Mouse (Mus musculus) stomach, postnatal 0 days (tissue): ENCODE data around the gene Lrrc8e. TPM values are rescaled to one million over a fixed set of nuclear protein-coding genes. Genes with fewer than 3 reads are reported as not detected.

Experiments
- ATAC-seq: fragments of 200-750 bp; cut with Nextera tagmentation; 2 replicates; pipeline ENCODE4 v1.8.0; 2017; ENCODE audit not compliant: low FRiP score, low TSS enrichment
- DNase-seq: peaks from one replicate; pipeline ENCODE4 v3.0.0-alpha.2; 2016; ENCODE audit warnings: low spot score
- H3K27ac ChIP-seq: fragments of 300-500 bp; sonication (generic); replicated peaks from 2 replicates; pipeline ENCODE4 v1.5.1; 2014; ENCODE audit warnings: mild to moderate bottlenecking, control low read depth
- H3K27me3 ChIP-seq: fragments of 300-500 bp; sonication (generic); 2 replicates; pipeline ENCODE4 v1.6.1; 2014; ENCODE audit warnings: low read length; ENCODE audit not compliant: control insufficient read depth, insufficient read depth
- H3K36me3 ChIP-seq: fragments of 300-500 bp; sonication (generic); 2 replicates; pipeline ENCODE4 v1.6.1; 2014; ENCODE audit warnings: low read length, mixed read lengths; ENCODE audit not compliant: control insufficient read depth, insufficient read depth
- H3K4me1 ChIP-seq: fragments of 300-500 bp; sonication (generic); replicated peaks from 2 replicates; pipeline ENCODE4 v1.6.1; 2014; ENCODE audit warnings: antibody characterized with exemption; ENCODE audit not compliant: control insufficient read depth, insufficient read depth
- H3K4me2 ChIP-seq: fragments of 300-500 bp; sonication (generic); replicated peaks from 2 replicates; pipeline ENCODE4 v1.6.1; 2014; ENCODE audit warnings: low read depth, mild to moderate bottlenecking, control low read depth, moderate library complexity
- H3K4me3 ChIP-seq: fragments of 300-500 bp; sonication (generic); 2 replicates; pipeline ENCODE4 v1.5.1; 2014; ENCODE audit warnings: low read depth, low read length, control low read depth
- H3K9ac ChIP-seq: fragments of 300-500 bp; sonication (generic); 2 replicates; pipeline ENCODE4 v1.6.1; 2014; ENCODE audit warnings: mild to moderate bottlenecking, low read length, control low read depth, mixed read lengths
- H3K9me3 ChIP-seq: fragments of 300-500 bp; sonication (generic); 2 replicates; pipeline ENCODE4 v1.6.1; 2016; ENCODE audit warnings: low read length; ENCODE audit not compliant: control insufficient read depth
- CTCF ChIP-seq: IDR thresholded peaks from 2 replicates; pipeline ENCODE4 v1.5.1; 2016; ENCODE audit warnings: antibody characterized with exemption, low read depth, mild to moderate bottlenecking, moderate library complexity
- EP300 ChIP-seq: optimal IDR thresholded peaks from 2 replicates; pipeline ENCODE3; 2016; ENCODE audit warnings: antibody characterized with exemption
- WGBS: fragments of 180-500 bp; shearing (Covaris S2); extraction: QIAGEN DNeasy Blood & Tissue Kit; methylation state at CpG from one replicate; pipeline ENCODE4 v1.1.7; 2014; 5-methylcytosine and 5-hydroxymethylcytosine counted together
- polyA plus RNA-seq: library from polyadenylated mRNA; unstranded; fragments of >200 nt; fragmentation: Nextera tagmentation; extraction: Ambion mirVana; gene quantifications from 2 replicates; pipeline ENCODE4 v1.2.1, GENCODE M21; 2015

The Lrrc8e gene
- 9.8 and 10.6 TPM in 2 replicates for polyA plus RNA-seq

DNA sequence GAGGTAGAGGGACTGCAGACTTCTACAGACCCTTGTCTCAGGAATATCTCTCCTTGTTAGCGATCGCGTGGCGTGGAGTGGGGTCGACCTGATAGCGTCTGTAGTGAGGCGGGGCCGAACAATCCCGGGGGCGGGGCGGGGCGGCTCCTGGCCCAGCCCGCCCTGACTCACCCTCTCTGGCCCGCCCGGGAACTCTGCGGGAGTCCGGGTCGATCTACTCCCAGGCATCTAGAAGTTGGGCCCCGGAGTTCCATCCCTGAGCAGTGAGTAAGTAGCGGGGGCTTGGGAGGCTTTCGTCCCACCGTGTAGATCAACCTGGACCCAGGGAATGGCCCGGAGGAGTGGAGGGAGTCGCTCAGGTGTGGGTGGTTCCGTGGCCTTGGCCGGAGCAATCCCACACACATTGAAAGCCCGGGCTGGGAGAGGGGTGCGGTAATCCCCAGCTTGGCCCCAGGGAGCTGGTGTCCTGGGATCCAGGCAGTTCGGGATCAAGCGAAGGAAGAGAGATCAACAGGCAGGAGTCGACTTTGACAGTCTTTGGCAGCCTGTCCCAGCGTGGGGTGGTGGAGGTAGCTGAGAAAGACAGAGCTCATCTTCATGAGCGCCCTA lies at the start of gene Lrrc8e:
Gene Lrrc8e, plus strand, starts transcription at position 89 of the 609 bp plus-strand sequence.
- peak within 1 kb of the TSS; percentile 71 for H3K9ac ChIP-seq
- TF ChIP-seq CTCF (no peak), EP300 (no peak)
- ATAC-seq (peak; percentile 80), DNase-seq (peak; percentile 81)
- H3K27me3 ChIP-seq = no peaks in the 10 kb centered on the region
- WGBS = 4% methylated on average over 32 of the region's 33 CpGs
- H3K4me3 ChIP-seq = peak within 1 kb of the TSS; percentile 46
- no peaks in the 10 kb centered on the region for H3K9me3 ChIP-seq
- no peaks in the 10 kb centered on the region for H3K4me1 ChIP-seq
- H3K4me2 ChIP-seq = peak within 1 kb of the TSS; percentile 66
- peak within 1 kb of the TSS; percentile 40 for H3K27ac ChIP-seq
- no peaks in the 10 kb centered on the region for H3K36me3 ChIP-seq

DNA sequence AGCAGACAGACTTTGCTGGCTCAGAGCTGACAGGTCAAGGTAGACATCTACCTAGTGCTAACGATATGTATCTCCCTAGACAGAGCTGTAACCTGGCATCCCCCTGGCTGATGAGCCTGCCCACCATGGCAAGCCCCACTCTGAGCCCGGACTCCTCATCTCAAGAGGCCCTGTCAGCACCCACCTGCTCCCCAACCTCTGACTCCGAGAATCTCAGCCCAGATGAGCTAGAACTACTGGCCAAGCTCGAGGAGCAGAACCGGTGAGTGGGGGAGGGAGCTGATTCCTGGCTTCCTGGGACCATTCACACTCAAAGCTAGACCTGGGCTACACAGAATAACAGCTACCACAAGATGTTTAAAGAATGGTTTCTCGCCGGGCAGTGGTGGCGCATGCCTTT lies 43.2 kb upstream of the Lrrc8e start:
- no peak overlapping the region for H3K4me3 ChIP-seq
- H3K4me1 ChIP-seq = no peaks in the 10 kb centered on the region
- peaks cover 21% of the 10 kb centered on the region for H3K36me3 ChIP-seq
- DNase-seq = no peak
- no peak overlapping the region for H3K27ac ChIP-seq
- H3K27me3 ChIP-seq = no peaks in the 10 kb centered on the region
- WGBS = 86% methylated on average over 8 of the region's 8 CpGs
- no peak overlapping the region for H3K9ac ChIP-seq
- TF ChIP-seq EP300 = no peak
- TF ChIP-seq CTCF = no peak
- no peak overlapping the region for H3K4me2 ChIP-seq
- ATAC-seq = no peak
- no peaks in the 10 kb centered on the region for H3K9me3 ChIP-seq

DNA sequence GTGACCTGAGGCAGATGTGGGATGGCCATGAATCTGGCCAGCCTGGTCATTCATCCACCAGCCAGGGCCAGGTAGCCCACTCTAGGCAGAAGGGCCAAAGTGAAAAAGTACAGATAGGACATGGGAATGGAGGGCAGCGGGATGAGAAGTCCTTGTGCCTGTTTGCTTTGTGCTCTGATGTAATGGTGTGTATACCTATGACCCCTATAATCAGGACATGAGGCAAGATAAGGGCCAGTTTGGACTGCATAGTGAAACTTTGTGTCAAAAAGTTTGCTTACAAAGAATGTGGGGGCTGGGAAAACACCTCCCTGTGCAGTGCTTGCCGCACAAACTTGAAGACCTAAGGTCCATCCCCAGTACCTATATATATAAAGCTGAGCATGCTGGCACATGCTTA lies 40.5 kb upstream of the Lrrc8e start:
- Histone ChIP-seq H3K9me3 (no peaks in the 10 kb centered on the region), H3K27me3 (no peaks in the 10 kb centered on the region), H3K9ac (no peak overlapping the region), H3K4me1 (no peaks in the 10 kb centered on the region), H3K27ac (no peak overlapping the region), H3K4me2 (no peak overlapping the region), H3K4me3 (no peak overlapping the region), H3K36me3 (peaks cover 21% of the 10 kb centered on the region)
- TF ChIP-seq CTCF (no peak), EP300 (no peak)
- WGBS = 82% methylated on average over 2 of the region's 2 CpGs
- ATAC-seq (no peak), DNase-seq (no peak)

DNA sequence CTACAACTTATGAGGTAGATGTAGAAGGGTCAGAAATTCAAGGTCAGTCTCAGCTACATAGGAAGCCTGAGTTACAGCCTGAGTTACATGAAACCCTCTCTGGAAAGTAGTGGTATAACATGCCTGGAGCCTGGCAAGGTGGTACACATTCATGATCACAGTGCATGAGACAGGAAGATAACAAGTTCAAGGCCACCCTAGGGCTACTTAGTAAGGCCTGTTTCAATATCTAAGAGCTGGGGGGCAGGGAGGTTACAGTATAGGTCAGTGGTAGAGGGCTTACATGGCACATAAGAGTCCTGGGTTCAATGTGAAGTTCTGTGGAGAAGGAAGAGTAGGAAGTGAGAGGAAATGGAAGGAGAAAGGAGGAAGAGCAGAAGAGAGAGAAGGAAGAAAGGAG lies 38.0 kb upstream of the Lrrc8e start:
- ATAC-seq (no peak), DNase-seq (no peak)
- no peak overlapping the region for H3K27ac ChIP-seq
- no peaks in the 10 kb centered on the region for H3K9me3 ChIP-seq
- H3K27me3 ChIP-seq = no peaks in the 10 kb centered on the region
- H3K4me2 ChIP-seq = no peak overlapping the region
- no peak for TF ChIP-seq CTCF
- TF ChIP-seq EP300 = no peak
- no peaks in the 10 kb centered on the region for H3K4me1 ChIP-seq
- no peak overlapping the region for H3K4me3 ChIP-seq
- peaks cover 21% of the 10 kb centered on the region for H3K36me3 ChIP-seq
- H3K9ac ChIP-seq = no peak overlapping the region

DNA sequence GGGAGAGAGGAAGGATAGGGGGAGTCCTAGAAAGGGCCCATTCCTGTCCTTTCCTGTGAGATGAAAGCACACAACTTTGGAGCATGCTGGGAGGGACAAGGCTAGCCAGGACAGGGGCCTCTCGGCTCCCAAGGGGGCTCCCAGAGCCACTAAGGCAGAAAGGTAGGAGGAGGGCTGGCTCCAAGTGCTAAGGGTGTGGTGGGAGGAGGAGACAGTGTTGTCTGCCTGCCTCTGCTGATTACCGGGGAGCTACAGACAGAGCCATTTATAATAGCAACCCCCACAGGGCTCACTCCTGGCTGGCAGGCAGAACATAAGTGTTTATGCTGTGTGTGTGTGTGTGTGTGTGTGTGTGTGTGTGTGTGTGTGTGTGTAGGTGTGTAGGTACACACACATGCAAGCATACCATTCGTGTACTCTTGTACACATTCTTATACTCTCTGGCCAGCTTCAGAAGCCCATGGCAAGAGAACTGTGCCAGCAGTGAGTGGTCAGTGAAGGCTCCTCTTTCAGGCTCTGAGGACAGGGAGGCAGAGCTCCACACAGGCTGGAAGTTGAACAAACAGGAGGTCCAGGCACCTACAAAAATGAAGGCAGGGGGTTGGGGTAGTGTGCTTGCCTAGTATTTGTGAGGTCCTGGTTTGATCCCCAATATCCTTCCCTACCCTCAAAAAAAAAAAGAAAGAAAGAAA lies 37.5 kb upstream of the Lrrc8e start:
- H3K27me3 ChIP-seq = no peaks in the 10 kb centered on the region
- H3K9me3 ChIP-seq = no peaks in the 10 kb centered on the region
- no peak for DNase-seq
- H3K4me3 ChIP-seq = no peak overlapping the region
- TF ChIP-seq CTCF (no peak), EP300 (no peak)
- no peak overlapping the region for H3K4me2 ChIP-seq
- H3K9ac ChIP-seq = no peak overlapping the region
- WGBS = 28% methylated on average over 3 of the region's 3 CpGs
- H3K4me1 ChIP-seq = no peaks in the 10 kb centered on the region
- no peak for ATAC-seq
- no peak overlapping the region for H3K27ac ChIP-seq
- H3K36me3 ChIP-seq = peaks cover 21% of the 10 kb centered on the region

DNA sequence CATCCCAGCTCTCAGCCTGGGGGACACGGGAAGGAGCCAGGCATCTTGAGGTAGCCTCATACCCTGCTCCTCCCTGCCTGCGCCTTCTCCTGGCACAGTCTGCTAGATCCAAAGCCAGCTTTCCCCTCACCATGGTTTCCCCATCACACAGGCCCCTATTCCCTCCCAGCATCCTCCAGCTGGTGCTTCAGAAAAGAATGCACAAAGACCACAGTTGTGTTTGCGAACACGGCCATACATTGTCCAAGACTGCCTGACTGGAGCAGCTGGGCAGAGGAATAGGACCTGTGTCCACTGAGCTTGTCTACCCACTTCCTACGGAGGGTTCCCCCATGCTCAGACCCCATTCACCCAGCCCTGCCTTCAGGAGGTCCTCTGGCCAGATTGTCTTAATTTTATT lies 34.3 kb upstream of the Lrrc8e start:
- H3K4me1 ChIP-seq = no peaks in the 10 kb centered on the region
- H3K4me3 ChIP-seq = no peak overlapping the region
- no peaks in the 10 kb centered on the region for H3K27me3 ChIP-seq
- H3K9me3 ChIP-seq = no peaks in the 10 kb centered on the region
- WGBS = 55% methylated on average over 5 of the region's 5 CpGs
- peaks cover 4% of the 10 kb centered on the region; the same call in 1 of the 2 replicates for H3K36me3 ChIP-seq
- DNase-seq (no peak), ATAC-seq (peak; percentile 24; the same call in 1 of the 2 replicates)
- H3K9ac ChIP-seq = no peak overlapping the region
- H3K27ac ChIP-seq = no peak overlapping the region
- TF ChIP-seq CTCF (no peak), EP300 (no peak)
- no peak overlapping the region for H3K4me2 ChIP-seq
